Mouse (Mus musculus): Measurements from ENCODE around the gene Vamp3. TPM values are rescaled to one million over a fixed set of nuclear protein-coding genes. Genes with fewer than 3 reads are reported as not detected.

Gene Vamp3
- polyA plus RNA-seq, 1 experiment from 2014 or later: 51.9 TPM

DNA sequence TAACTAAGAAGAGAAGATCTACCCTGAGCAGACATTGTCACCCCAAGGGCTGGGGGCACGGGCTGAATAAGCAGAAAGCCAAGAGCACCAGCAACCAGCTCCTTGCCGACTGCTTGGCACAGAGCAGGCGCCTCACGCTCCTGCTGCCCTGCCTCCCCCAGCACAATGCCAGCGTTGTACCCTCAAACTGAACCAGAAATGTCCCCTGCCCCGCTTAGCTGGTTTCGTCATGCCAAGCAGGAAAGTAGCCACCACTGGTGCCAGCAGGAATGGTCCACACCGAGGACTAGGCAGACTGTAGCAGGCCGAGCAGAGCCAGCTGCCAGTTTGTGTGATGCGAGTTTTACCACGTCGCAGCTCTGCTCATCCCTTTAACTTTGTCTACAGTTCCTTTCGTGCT is 24.2 kb upstream of the Vamp3 start:
- Histone ChIP-seq H3K4me1 (replicated peaks) (no peaks in the 10 kb centered on the region), H3K4me3 (no peak overlapping the region), H3K27ac (replicated peaks) (no peak overlapping the region), H3K36me3 (peaks cover 93% of the 10 kb centered on the region), H3K9me3 (no peaks in the 10 kb centered on the region), H3K4me2 (no peak overlapping the region), H3K9ac (no peak overlapping the region), H3K27me3 (no peaks in the 10 kb centered on the region)
- 87% methylated on average over 13 of the region's 13 CpGs for WGBS
- no peak for ATAC-seq (ENCODE audit: low FRiP score, low read depth)

- no peak for ATAC-seq (ENCODE audit: low FRiP score, low read depth)
- H3K9me3 ChIP-seq: no peaks in the 10 kb centered on the region
- 85% methylated on average over 2 of the region's 2 CpGs for WGBS
Observed at GRCm38 (mm10) chr4:151081355-151081754, 23.6 kb upstream of the Vamp3 start.

DNA sequence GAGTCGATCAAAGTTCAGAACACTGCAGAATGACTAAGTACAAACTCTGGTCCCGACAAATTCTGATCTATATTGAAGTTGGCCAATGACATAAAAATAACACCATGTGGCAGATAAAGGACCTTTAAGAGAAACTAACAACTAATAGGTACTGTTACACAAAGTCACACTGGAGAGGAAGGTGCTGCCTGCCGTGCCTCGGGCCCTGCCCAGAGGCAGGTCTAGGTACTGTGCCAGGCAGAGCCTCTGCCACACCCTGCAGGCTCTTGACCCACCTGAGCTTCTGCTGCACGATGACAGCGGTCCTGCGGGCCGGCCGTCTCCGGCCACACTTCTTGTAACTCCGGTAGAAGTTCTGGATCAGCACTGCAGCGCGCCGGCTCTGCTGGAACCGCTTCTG is 17.1 kb upstream of the Vamp3 start:
- ATAC-seq (ENCODE audit: low FRiP score, low read depth): no peak; the same call in 1 of the 2 replicates
- Histone ChIP-seq H3K27me3 (no peaks in the 10 kb centered on the region), H3K9ac (no peak overlapping the region), H3K9me3 (no peaks in the 10 kb centered on the region), H3K4me1 (replicated peaks) (no peaks in the 10 kb centered on the region), H3K4me2 (no peak overlapping the region), H3K4me3 (no peak overlapping the region), H3K27ac (replicated peaks) (no peak overlapping the region), H3K36me3 (peaks cover 97% of the 10 kb centered on the region)
- WGBS: 97% methylated on average over 15 of the region's 15 CpGs

More at GRCm38 (mm10) chr4:151081355-151081754, 23.6 kb upstream of the Vamp3 start:
- no peak overlapping the region for H3K27ac ChIP-seq (replicated peaks)
- no peak overlapping the region for H3K4me2 ChIP-seq
- H3K36me3 ChIP-seq: peaks cover 97% of the 10 kb centered on the region
- H3K9ac ChIP-seq: no peak overlapping the region
- H3K4me3 ChIP-seq: no peak overlapping the region
- no peaks in the 10 kb centered on the region for H3K27me3 ChIP-seq
- H3K4me1 ChIP-seq (replicated peaks): no peaks in the 10 kb centered on the region

DNA sequence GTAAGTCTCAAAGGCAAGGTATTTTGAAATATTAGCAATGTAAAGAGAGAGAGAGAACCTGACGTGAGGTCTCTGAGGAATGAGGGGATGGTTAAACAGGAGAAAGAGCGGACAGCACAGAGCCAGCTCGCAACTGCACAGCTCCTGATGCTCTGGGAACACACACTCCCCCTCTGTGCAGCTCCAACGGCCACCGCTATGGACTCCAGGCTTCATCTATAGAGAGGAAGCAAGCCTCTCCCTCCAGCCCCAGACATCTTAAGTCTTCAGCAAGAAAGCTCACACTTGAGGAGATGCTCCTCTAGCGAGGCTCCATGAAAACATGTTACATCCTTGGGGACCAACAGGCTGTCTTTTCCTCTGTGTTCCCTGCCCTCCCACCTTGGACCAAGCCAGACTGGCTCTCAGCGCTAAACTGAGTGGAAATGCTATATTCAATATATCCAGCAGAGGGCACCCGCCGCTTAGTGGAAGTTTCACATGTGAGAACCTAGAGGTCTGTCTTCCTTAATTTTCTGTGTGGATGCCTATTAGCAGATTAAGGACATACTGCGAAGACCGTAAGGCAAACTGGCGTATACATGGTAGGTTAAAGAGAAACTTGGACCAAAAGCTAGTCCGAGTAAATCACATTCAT is 15.5 kb upstream of the Vamp3 start:
- WGBS: 55% methylated on average over 13 of the region's 13 CpGs
- H3K9me3 ChIP-seq: no peaks in the 10 kb centered on the region

GRCm38 (mm10) chr4:151070962-151071361 is 13.2 kb upstream of the Vamp3 start:
- H3K4me2 ChIP-seq: no peak overlapping the region
- peaks cover 81% of the 10 kb centered on the region for H3K36me3 ChIP-seq
- no peak overlapping the region for H3K27ac ChIP-seq (replicated peaks)
- no peaks in the 10 kb centered on the region for H3K4me1 ChIP-seq (replicated peaks)
- H3K27me3 ChIP-seq: no peaks in the 10 kb centered on the region
- 93% methylated on average over 7 of the region's 7 CpGs for WGBS
- no peak overlapping the region for H3K9ac ChIP-seq
- no peak for ATAC-seq (ENCODE audit: low FRiP score, low read depth)
- no peaks in the 10 kb centered on the region for H3K9me3 ChIP-seq
- H3K4me3 ChIP-seq: no peak overlapping the region

More for the DNA sequence above, 15.5 kb upstream of the Vamp3 start:
- no peak overlapping the region for H3K9ac ChIP-seq
- H3K4me2 ChIP-seq: no peak overlapping the region
- no peaks in the 10 kb centered on the region for H3K4me1 ChIP-seq (replicated peaks)
- H3K4me3 ChIP-seq: no peak overlapping the region
- H3K27ac ChIP-seq (replicated peaks): no peak overlapping the region
- no peaks in the 10 kb centered on the region for H3K27me3 ChIP-seq
- peak; percentile 49; the same call in 1 of the 2 replicates for ATAC-seq (ENCODE audit: low FRiP score, low read depth)
- peaks cover 90% of the 10 kb centered on the region for H3K36me3 ChIP-seq

- H3K4me3 ChIP-seq: no peak overlapping the region
- no peaks in the 10 kb centered on the region for H3K27me3 ChIP-seq
- peaks cover 72% of the 10 kb centered on the region for H3K36me3 ChIP-seq
- no peak for ATAC-seq (ENCODE audit: low FRiP score, low read depth)
- H3K27ac ChIP-seq (replicated peaks): no peak overlapping the region
- H3K9ac ChIP-seq: no peak overlapping the region
- WGBS: 70% methylated on average over 4 of the region's 4 CpGs
- no peaks in the 10 kb centered on the region for H3K4me1 ChIP-seq (replicated peaks)
- H3K9me3 ChIP-seq: no peaks in the 10 kb centered on the region
- no peak overlapping the region for H3K4me2 ChIP-seq
Observed at GRCm38 (mm10) chr4:151068751-151069150, 11.0 kb upstream of the Vamp3 start.

GRCm38 (mm10) chr4:151059566-151059965 is 1.8 kb upstream of the Vamp3 start:
- H3K9me3 ChIP-seq: no peaks in the 10 kb centered on the region
- no peak overlapping the region for H3K9ac ChIP-seq
- WGBS: 84% methylated on average over 4 of the region's 4 CpGs
- H3K4me2 ChIP-seq: no peak overlapping the region
- no peaks in the 10 kb centered on the region for H3K27me3 ChIP-seq
- H3K27ac ChIP-seq (replicated peaks): no peak overlapping the region
- H3K4me3 ChIP-seq: no peak overlapping the region
- peaks cover 27% of the 10 kb centered on the region for H3K4me1 ChIP-seq (replicated peaks)
- ATAC-seq (ENCODE audit: low FRiP score, low read depth): no peak
- H3K36me3 ChIP-seq: peaks cover 34% of the 10 kb centered on the region

DNA sequence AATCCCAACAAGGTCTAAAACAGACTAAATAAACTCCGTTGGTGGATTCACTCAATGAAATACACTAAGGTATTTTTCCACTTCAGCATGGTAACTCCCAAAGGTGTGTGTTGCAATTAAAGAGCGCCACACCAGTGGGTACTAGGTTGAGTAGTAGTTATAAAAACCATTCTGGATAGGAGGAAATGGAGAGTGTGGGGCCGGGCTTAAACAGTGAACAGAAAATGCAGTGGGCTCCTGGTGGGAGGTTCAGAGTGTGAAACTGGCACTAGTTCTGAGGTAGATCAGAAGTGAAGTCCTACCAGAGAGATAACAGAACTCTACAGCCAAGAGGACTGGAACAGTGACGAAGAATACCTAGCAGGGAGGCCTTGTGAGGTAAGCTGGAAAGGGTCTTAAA is 871 bp upstream of the Vamp3 start:
- peak overlapping the region; percentile 64 for H3K4me2 ChIP-seq
- H3K9me3 ChIP-seq: no peaks in the 10 kb centered on the region
- WGBS: 76% methylated on average over 4 of the region's 4 CpGs
- ATAC-seq (ENCODE audit: low FRiP score, low read depth): no peak
- H3K9ac ChIP-seq: peak overlapping the region; percentile 41; the same call in 1 of the 2 replicates
- H3K36me3 ChIP-seq: peaks cover 37% of the 10 kb centered on the region
- H3K4me3 ChIP-seq: peak overlapping the region; percentile 96; the same call in 1 of the 2 replicates
- peak overlapping the region; percentile 96 for H3K27ac ChIP-seq (replicated peaks)
- no peaks in the 10 kb centered on the region for H3K27me3 ChIP-seq
- peaks cover 30% of the 10 kb centered on the region for H3K4me1 ChIP-seq (replicated peaks)

DNA sequence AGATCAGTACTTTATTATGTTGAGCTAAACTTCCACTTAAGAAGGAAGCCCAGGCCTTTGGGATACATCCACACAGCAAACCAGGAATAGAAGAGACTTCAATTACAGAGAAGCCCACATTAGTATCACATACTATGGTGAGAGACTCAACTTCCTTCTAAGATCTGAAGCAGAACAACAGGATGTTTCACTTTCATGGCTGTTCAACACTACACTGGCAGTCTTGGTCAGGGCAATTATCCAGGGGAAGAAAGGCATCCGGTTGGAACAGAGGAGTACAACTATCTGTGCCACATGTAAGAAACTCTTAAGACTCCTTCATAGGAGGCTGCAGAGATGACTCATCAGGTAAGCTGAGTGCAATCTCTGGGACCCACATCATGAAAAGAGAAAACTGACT is 6.6 kb downstream of the Vamp3 start:
- Histone ChIP-seq H3K9ac (no peak overlapping the region), H3K4me2 (no peak overlapping the region), H3K4me3 (no peak overlapping the region), H3K4me1 (replicated peaks) (peaks cover 10% of the 10 kb centered on the region), H3K9me3 (no peaks in the 10 kb centered on the region), H3K27me3 (no peaks in the 10 kb centered on the region), H3K27ac (replicated peaks) (no peak overlapping the region), H3K36me3 (peaks cover 53% of the 10 kb centered on the region)
- no peak for ATAC-seq (ENCODE audit: low FRiP score, low read depth)
- WGBS: 98% methylated on average over 1 of the region's 1 CpGs

GRCm38 (mm10) chr4:151046524-151046923 is 11.2 kb downstream of the Vamp3 start:
- Histone ChIP-seq H3K36me3 (peaks cover 36% of the 10 kb centered on the region), H3K9me3 (no peaks in the 10 kb centered on the region), H3K27me3 (no peaks in the 10 kb centered on the region; the same call in 1 of the 2 replicates), H3K4me1 (replicated peaks) (peaks cover 17% of the 10 kb centered on the region), H3K9ac (no peak overlapping the region), H3K4me3 (no peak overlapping the region), H3K27ac (replicated peaks) (no peak overlapping the region), H3K4me2 (no peak overlapping the region)
- WGBS: 83% methylated on average over 3 of the region's 3 CpGs
- no peak for ATAC-seq (ENCODE audit: low FRiP score, low read depth)

DNA sequence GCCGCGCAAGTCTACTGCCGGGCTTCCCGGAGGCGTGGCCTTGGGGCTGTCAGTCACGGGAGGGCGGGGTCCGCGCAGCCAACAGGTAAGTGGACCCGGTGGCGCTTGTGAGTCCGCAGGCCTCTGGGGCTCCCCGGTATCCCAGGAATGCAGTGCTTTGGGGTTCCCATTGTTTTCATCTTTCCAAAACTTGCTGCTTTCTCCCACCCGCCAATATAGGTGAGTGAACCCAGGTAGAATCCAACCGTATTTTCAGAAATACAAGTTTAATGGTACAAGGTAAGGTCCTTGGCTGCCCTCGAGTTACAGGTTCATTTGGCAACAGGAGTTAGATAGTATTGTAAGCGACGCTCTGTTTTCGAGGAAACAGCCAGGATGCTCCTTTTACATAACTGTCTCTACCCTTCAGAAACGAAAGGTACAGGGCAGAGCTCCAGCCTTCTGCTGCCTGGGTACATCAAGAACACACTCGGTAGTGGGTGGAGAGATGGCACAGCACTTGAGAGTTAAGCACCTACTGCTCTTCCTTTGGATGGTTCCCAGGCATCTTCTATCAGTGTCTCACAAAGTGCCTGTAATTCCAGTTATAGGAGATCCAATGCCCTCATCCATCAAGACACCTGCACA is 12.7 kb downstream of the Vamp3 start:
- Histone ChIP-seq H3K27me3 (no peaks in the 10 kb centered on the region; the same call in 1 of the 2 replicates), H3K4me3 (peak overlapping the region; percentile 72), H3K36me3 (peaks cover 25% of the 10 kb centered on the region), H3K27ac (replicated peaks) (0 out of 2 replicates have a peak overlapping the region, but pooled peaks have one; percentile 2), H3K9me3 (no peaks in the 10 kb centered on the region), H3K4me1 (replicated peaks) (peaks cover 17% of the 10 kb centered on the region), H3K9ac (peak overlapping the region; percentile 36), H3K4me2 (peak overlapping the region; percentile 97)
- WGBS: 5% methylated on average over 21 of the region's 21 CpGs
- no peak for ATAC-seq (ENCODE audit: low FRiP score, low read depth)

- peak within 1 kb of the TSS; percentile 52 for H3K9ac ChIP-seq
- peak; percentile 96 for ATAC-seq (ENCODE audit: low FRiP score, low read depth)
- H3K4me1 ChIP-seq (replicated peaks): peaks cover 17% of the 10 kb centered on the region
- peaks cover 18% of the 10 kb centered on the region for H3K36me3 ChIP-seq
- H3K27ac ChIP-seq (replicated peaks): peak within 1 kb of the TSS; percentile 61
- peak within 1 kb of the TSS; percentile 72 for H3K4me3 ChIP-seq
- under 1% methylated on average over 76 of the region's 79 CpGs for WGBS
- peak within 1 kb of the TSS; percentile 97 for H3K4me2 ChIP-seq
- H3K9me3 ChIP-seq: no peaks in the 10 kb centered on the region
- no peaks in the 10 kb centered on the region; the same call in 1 of the 2 replicates for H3K27me3 ChIP-seq
Observed at GRCm38 (mm10) chr4:151044037-151044943, 13.5 kb downstream of the Vamp3 start, which contains the start of gene Per3. Per3 (minus strand) TSS chr4:151044665.

Measured in hindbrain, embryonic 15.5 days (tissue).